Mouse (Mus musculus) spleen, adult 2 months (tissue): ENCODE results near the gene Vars.

Source experiments
- CTCF ChIP-seq: fragments of 200-500 bp; IDR thresholded peaks from 2 replicates; pipeline ENCODE4 v1.5.1; 2011; ENCODE audit warnings: mild to moderate bottlenecking, inconsistent platforms; ENCODE audit not compliant: insufficient read depth, insufficient read length, insufficient replicate concordance; ENCODE audit errors: extremely low read depth
- POLR2A ChIP-seq: fragments of 200-500 bp; IDR thresholded peaks from 2 replicates; pipeline ENCODE4 v1.6.1; 2011; ENCODE audit warnings: low read depth, low read length, inconsistent platforms

DNA sequence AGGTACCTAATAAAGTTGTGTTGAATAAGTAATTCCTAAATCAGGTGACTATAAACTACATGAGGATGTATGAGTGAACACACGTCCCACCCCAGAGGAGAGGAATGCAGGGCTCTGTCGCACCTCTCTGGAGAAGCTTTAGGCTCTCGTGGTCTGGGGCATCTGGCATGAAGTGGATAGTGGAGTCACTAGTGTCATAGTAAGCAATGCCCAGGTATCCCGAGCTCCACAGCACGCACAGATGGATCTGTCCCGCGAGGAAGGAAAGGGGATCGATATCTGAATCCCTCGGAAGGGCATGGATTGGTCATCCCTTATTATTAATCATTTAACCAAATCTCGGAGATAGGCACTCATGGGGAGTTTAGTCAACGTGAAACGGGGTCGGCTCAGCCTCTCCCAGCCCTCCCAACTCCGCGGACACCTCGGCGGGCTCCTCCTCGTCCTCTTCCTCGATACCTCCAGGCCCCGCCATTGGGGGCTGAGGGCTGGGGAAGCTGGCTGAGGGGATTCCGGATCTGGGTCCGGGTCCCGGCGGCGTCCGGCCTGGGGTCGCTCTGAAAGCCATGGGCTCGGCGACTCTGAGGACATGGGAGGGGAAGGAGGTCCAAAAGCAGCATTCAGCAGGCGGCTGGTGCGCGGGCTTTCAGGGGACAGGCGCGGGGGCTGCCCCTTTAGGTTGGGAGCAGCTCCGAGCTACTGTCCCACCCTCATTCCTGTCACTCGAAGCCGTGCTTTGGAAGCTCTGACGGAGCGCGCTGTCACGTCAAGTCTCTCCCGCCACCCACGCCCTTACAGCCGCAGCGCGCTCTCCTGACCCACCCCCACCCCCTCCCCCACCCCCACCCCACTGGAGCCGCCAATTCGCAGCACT is 45.3 kb downstream of the Vars start:
- TF ChIP-seq POLR2A (peak; percentile 17; the same call in 1 of the 2 replicates), CTCF (no peak)
